Comparison of ENCODE assay signal across 20 mouse cellular contexts in genomic region chr17:34144960-34145371, GRCm38 (mm10). TPM values are rescaled to one million over a fixed set of nuclear protein-coding genes. Genes with fewer than 3 reads are reported as not detected.
DNase-seq lines count a peak whose midpoint lies in the region; ATAC-seq lines count a peak whose summit lies in the region.
"Had no signal": no experiment of that assay in that cellular context is flagged by ENCODE, and none has a peak within 500 bp of the region (broad histone marks: within the 10 kb centered on the region; RNA-seq: fewer than 3 reads in every experiment).

No protein-coding gene starts in this region.

- ATAC-seq in kidney, embryonic 16.5 days (ENCODE audit: low FRiP score, low TSS enrichment) = peak; percentile 78
- ATAC-seq: intestine, embryonic 16.5 days had no signal

- peak overlapping the region; percentile 47; the same call in 1 of the 2 replicates for H3K27ac ChIP-seq in kidney, embryonic 16.5 days (ENCODE audit: low read length)
- H3K27ac ChIP-seq: embryonic facial prominence, embryonic 13.5 days; heart, adult 2 months; heart, embryonic 15.5 days; hindbrain, embryonic 10.5 days; liver, embryonic 15.5 days; midbrain, embryonic 10.5 days; neural tube, embryonic 13.5 days had no signal

- 47% methylated on average over 3 of the region's 3 CpGs for WGBS in kidney, embryonic 16.5 days

- H3K4me2 ChIP-seq in kidney, embryonic 16.5 days (replicated peaks; ENCODE audit: low read depth, low read length) = no peak overlapping the region
- H3K4me2 ChIP-seq: embryonic facial prominence, embryonic 13.5 days; heart, embryonic 15.5 days; liver, embryonic 15.5 days; neural tube, embryonic 13.5 days had no signal

- H3K4me1 ChIP-seq in kidney, embryonic 16.5 days (ENCODE audit: insufficient read depth, low read length) = peaks cover 6% of the 10 kb centered on the region; the same call in 1 of the 2 replicates

- H3K9me3 ChIP-seq in kidney, embryonic 16.5 days (ENCODE audit: low read length) = no peaks in the 10 kb centered on the region
- H3K9me3 ChIP-seq: embryonic facial prominence, embryonic 13.5 days; heart, embryonic 15.5 days; hindbrain, embryonic 10.5 days; liver, embryonic 15.5 days; midbrain, embryonic 10.5 days; neural tube, embryonic 13.5 days had no signal

- H3K36me3 ChIP-seq in kidney, embryonic 16.5 days (ENCODE audit: insufficient read depth, low read length) = no peaks in the 10 kb centered on the region
- H3K36me3 ChIP-seq: embryonic facial prominence, embryonic 13.5 days; heart, embryonic 15.5 days; hindbrain, embryonic 10.5 days; liver, embryonic 15.5 days; midbrain, embryonic 10.5 days; neural tube, embryonic 13.5 days had no signal

- no peak overlapping the region for H3K4me3 ChIP-seq in kidney, embryonic 16.5 days (ENCODE audit: low read length)
- H3K4me3 ChIP-seq: embryonic facial prominence, embryonic 13.5 days; heart, adult 2 months; heart, embryonic 15.5 days; hindbrain, embryonic 10.5 days; liver, embryonic 15.5 days; midbrain, embryonic 10.5 days; neural tube, embryonic 13.5 days had no signal

- DNase-seq in kidney, adult 8-10 months = no peak
- peak; percentile 55 for DNase-seq in CD4-positive, CD25-positive, alpha-beta regulatory T cell, adult 2 months (ENCODE audit: low read depth, low spot score)
- peak; percentile 59 for DNase-seq in induced T-regulatory cell, adult 2 months (ENCODE audit: low read depth)
- peak; percentile 91 to 94 for DNase-seq in spleen, postnatal 36 days (ENCODE audit: low spot score in 2 of 2)
- no peak for DNase-seq in gastrocnemius, postnatal 10 days
- no peak for DNase-seq in adrenal gland, postnatal 10 days
- DNase-seq: adrenal gland, postnatal 25 days; cerebellum, adult 9-10 months; lung, postnatal 14 days; thymus, postnatal 36 days had no signal

- no peak overlapping the region for H3K9ac ChIP-seq in kidney, embryonic 16.5 days (replicated peaks; ENCODE audit: low read length)
- H3K9ac ChIP-seq: embryonic facial prominence, embryonic 13.5 days; heart, embryonic 15.5 days; liver, embryonic 15.5 days; neural tube, embryonic 13.5 days had no signal

- 0 out of 2 replicates have a peak, but pooled peaks cover 5% of the 10 kb centered on the region for H3K27me3 ChIP-seq in kidney, embryonic 16.5 days (ENCODE audit: insufficient read depth, low read length)

RNA-seq across cellular contexts. Expression of gene H2-DMb2, which starts 1.9 kb away (rescaled TPM):
- 24.5 and 30.3 TPM in 2 replicates for polyA plus RNA-seq in kidney, embryonic 16.5 days (2015; fragmentation: Nextera tagmentation; extraction: Ambion mirVana)
- total RNA-seq in gastrocnemius, postnatal 10 days (2021) = under 1 TPM; 0.25 to 0.61 TPM
- 1 to 10 TPM; 4.5 to 4.8 TPM for total RNA-seq in adrenal gland, postnatal 10 days (2021)
- polyA plus RNA-seq: midbrain, embryonic 10.5 days; neural tube, embryonic 13.5 days had no signal

RNA-seq across cellular contexts. Expression of gene H2-DMb1, which starts 7.9 kb away (rescaled TPM):
- polyA plus RNA-seq in kidney, embryonic 16.5 days (2015; fragmentation: Nextera tagmentation; extraction: Ambion mirVana) = 7.2 and 8.6 TPM in 2 replicates
- 1 to 10 TPM; 1.4 to 1.8 TPM for total RNA-seq in gastrocnemius, postnatal 10 days (2021)
- 1 to 10 TPM; 3.6 to 5.8 TPM for total RNA-seq in adrenal gland, postnatal 10 days (2021)
- total RNA-seq: MEL had no signal
- polyA plus RNA-seq: neural tube, embryonic 13.5 days had no signal

RNA-seq across cellular contexts. Expression of gene Brd2, which starts 22.5 kb away (rescaled TPM):
- 117 and 134 TPM in 2 replicates for polyA plus RNA-seq in kidney, embryonic 16.5 days (2015; fragmentation: Nextera tagmentation; extraction: Ambion mirVana)
- 100 to 1,000 TPM in 1 of 2 experiments, 10 to 100 TPM in 1; 91.9 to 114 TPM for total RNA-seq in gastrocnemius, postnatal 10 days (2021)
- 100 to 1,000 TPM; 170 to 181 TPM for total RNA-seq in adrenal gland, postnatal 10 days (2021)

RNA-seq across cellular contexts. Expression of gene H2-DMa, which starts 25.6 kb away (rescaled TPM):
- polyA plus RNA-seq in kidney, embryonic 16.5 days (2015; fragmentation: Nextera tagmentation; extraction: Ambion mirVana) = 18.3 and 19.0 TPM in 2 replicates
- total RNA-seq in gastrocnemius, postnatal 10 days (2021) = 1 to 10 TPM; 4.6 to 6.1 TPM
- total RNA-seq in adrenal gland, postnatal 10 days (2021) = 10 to 100 TPM in 1 of 2 experiments, 1 to 10 TPM in 1; 8.9 to 15.2 TPM

RNA-seq across cellular contexts. Expression of gene Tap1, which starts 42.4 kb away (rescaled TPM):
- polyA plus RNA-seq in kidney, embryonic 16.5 days (2015; fragmentation: Nextera tagmentation; extraction: Ambion mirVana) = 4.7 and 5.5 TPM in 2 replicates
- 1 to 10 TPM; 2.6 to 3.8 TPM for total RNA-seq in gastrocnemius, postnatal 10 days (2021)
- 10 to 100 TPM; 11.9 to 15.5 TPM for total RNA-seq in adrenal gland, postnatal 10 days (2021)

Comparison
In these comparisons a context has a peak if more than half of its experiments do, and no peak if none do; other contexts are left out.
1. DNase-seq: peak in CD4-positive, CD25-positive, alpha-beta regulatory T cell, adult 2 months (single experiment), induced T-regulatory cell, adult 2 months (single experiment) and spleen, postnatal 36 days (2 of 2); none in kidney, adult 8-10 months (0 of 2), gastrocnemius, postnatal 10 days (single experiment) and adrenal gland, postnatal 10 days (single experiment).